Mouse (Mus musculus) liver, postnatal 0 days (tissue): ENCODE measurements around the gene Fbxo21.

Source experiments
- CTCF ChIP-seq: sonication (generic); IDR thresholded peaks from 2 replicates; pipeline ENCODE4 v1.5.1; 2016; ENCODE audit warnings: antibody characterized with exemption, low read depth
- EP300 ChIP-seq: IDR thresholded peaks from 2 replicates; pipeline ENCODE4 v1.6.1; 2016; ENCODE audit warnings: antibody characterized with exemption, low read depth, mild to moderate bottlenecking

DNA sequence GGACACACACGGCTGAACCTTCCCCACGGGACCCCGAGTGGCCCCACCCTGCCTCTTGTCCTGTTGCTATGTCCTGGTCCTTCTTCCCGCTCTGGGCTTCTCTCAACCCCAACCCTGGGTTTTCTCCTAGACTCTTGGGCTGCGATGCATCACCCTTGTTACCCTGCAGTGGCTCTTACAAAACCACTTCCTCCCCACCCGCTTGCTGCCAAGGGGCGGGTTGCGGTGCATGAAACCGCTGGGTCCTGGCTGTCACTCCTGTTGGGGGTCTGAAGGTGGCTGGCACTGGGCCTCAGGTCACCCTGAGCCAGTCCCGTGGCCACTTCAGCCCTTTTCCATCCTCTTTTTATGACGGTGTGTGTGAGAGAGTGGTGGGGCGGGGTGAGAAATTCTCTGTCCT is 22.6 kb upstream of the Fbxo21 start:
- TF ChIP-seq CTCF (no peak), EP300 (no peak)
